Mouse (Mus musculus) CH12.LX (cell line): ENCODE data around the gene Ldb2.

Experiments
- CHD1 ChIP-seq: IDR thresholded peaks from 2 replicates; pipeline ENCODE4 v1.6.1; 2012; ENCODE audit warnings: low read depth, low read length, improper control_type of control experiment, inconsistent platforms
- CHD2 ChIP-seq: IDR thresholded peaks from 2 replicates; pipeline ENCODE4 v1.6.1; 2011; ENCODE audit warnings: low read length, improper control_type of control experiment
- CTCF ChIP-seq, 2 experiments: IDR thresholded peaks in 1 of 2; conservative IDR thresholded peaks in 1 of 2; 2 replicates each; pipeline ENCODE4 v1.5.1; 2011 to 2012; ENCODE audit warnings: low read depth in 2 of 2, low read length in 2 of 2, improper control_type of control experiment in 1 of 2, inconsistent platforms in 1 of 2, mild to moderate bottlenecking in 1 of 2, moderate library complexity in 1 of 2
- EP300 ChIP-seq: IDR thresholded peaks from 2 replicates; pipeline ENCODE4 v1.6.1; 2011; ENCODE audit warnings: low read length, improper control_type of control experiment
- ETS1 ChIP-seq: conservative IDR thresholded peaks from 2 replicates; pipeline ENCODE4 v1.6.1; 2012; ENCODE audit warnings: low read depth, mild to moderate bottlenecking, inconsistent platforms, low read length, improper control_type of control experiment, moderate library complexity
- MAZ ChIP-seq: IDR thresholded peaks from 2 replicates; pipeline ENCODE4 v1.6.1; 2012; ENCODE audit warnings: low read depth, mild to moderate bottlenecking, inconsistent platforms, low read length, improper control_type of control experiment, moderate library complexity
- MXI1 ChIP-seq: IDR thresholded peaks from 2 replicates; pipeline ENCODE4 v1.6.1; 2011; ENCODE audit warnings: mild to moderate bottlenecking, low read depth, low read length, improper control_type of control experiment
- POLR2A ChIP-seq: IDR thresholded peaks from 2 replicates; pipeline ENCODE4 v1.6.1; 2011; ENCODE audit warnings: low read depth, mild to moderate bottlenecking, improper control_type of control experiment, low read length
- TCF12 ChIP-seq: IDR thresholded peaks from 2 replicates; pipeline ENCODE4 v1.6.1; 2014; ENCODE audit warnings: low read depth, mild to moderate bottlenecking, inconsistent platforms, low read length, improper control_type of control experiment
- ZC3H11A ChIP-seq: IDR thresholded peaks from 2 replicates; pipeline ENCODE4 v1.6.1; 2012; ENCODE audit warnings: low read depth, mild to moderate bottlenecking, inconsistent platforms, low read length, improper control_type of control experiment
- ZKSCAN1 ChIP-seq: IDR thresholded peaks from 2 replicates; pipeline ENCODE4 v1.6.1; 2012; ENCODE audit warnings: low read depth, inconsistent platforms, low read length, improper control_type of control experiment, borderline replicate concordance
- ZNF384 ChIP-seq: IDR thresholded peaks from 2 replicates; pipeline ENCODE4 v1.6.1; 2012; ENCODE audit warnings: low read depth, low read length, improper control_type of control experiment, inconsistent platforms

GRCm38 (mm10) chr5:44496854-44497253, 302.6 kb downstream of the Ldb2 start:
- TF ChIP-seq MAZ, result no peak
- TF ChIP-seq POLR2A, result no peak
- no peak for TF ChIP-seq EP300
- no peak for TF ChIP-seq ZNF384
- no peak for TF ChIP-seq ZKSCAN1
- TF ChIP-seq MXI1, result no peak
- no peak for TF ChIP-seq TCF12
- no peak for TF ChIP-seq CTCF (conservative IDR thresholded peaks at IDR 0.05 in 1 of 2, IDR thresholded peaks at IDR 0.05 in 1 of 2; ENCODE audit: low read depth in 2 of 2, low read length in 2 of 2)
- no peak for TF ChIP-seq ZC3H11A
- no peak for TF ChIP-seq CHD2
- no peak for TF ChIP-seq ETS1
- TF ChIP-seq CHD1, result no peak
